Mouse (Mus musculus): ENCODE measurements at regions not wholly inside any gene's neighbourhood (a gene's known extent, or its start where the extent isn't known, plus 50 kb on each side); places are given as distances from the start of the nearest gene placed in this dataset.
A peak's percentile ranks its signal among the peaks of the same experiment; 100 is the strongest.

- TF ChIP-seq REST (IDR thresholded peaks at IDR 0.05; ENCODE audit: insufficient read depth, insufficient read length), result no peak
- TF ChIP-seq POLR2AphosphoS2 (IDR thresholded peaks at IDR 0.05; ENCODE audit: insufficient read length, low read depth), result no peak
- TF ChIP-seq E2F4 (IDR thresholded peaks at IDR 0.05; ENCODE audit: insufficient read depth), result no peak
- no peak for TF ChIP-seq USF1 (IDR thresholded peaks at IDR 0.05; ENCODE audit: low read depth)
- TF ChIP-seq TCF3 (IDR thresholded peaks at IDR 0.05; ENCODE audit: insufficient read length, low read depth), result no peak
- Histone ChIP-seq H3K36me3 (ENCODE audit: control insufficient read depth, insufficient read depth) (no peaks in the 10 kb centered on the region), H3K4me2 (ENCODE audit: low read depth) (no peak overlapping the region), H3ac (ENCODE audit: control insufficient read depth, insufficient read length) (no peak overlapping the region), H3K79me2 (ENCODE audit: control insufficient read depth, insufficient read depth) (no peaks in the 10 kb centered on the region), H3K27me3 (ENCODE audit: control insufficient read depth, insufficient read depth, insufficient read length) (no peaks in the 10 kb centered on the region), H3K4me3 (no peak overlapping the region)
Observed at GRCm38 (mm10) chr1:42152175-42152790, 543.3 kb upstream of the Pou3f3 start.

DNA sequence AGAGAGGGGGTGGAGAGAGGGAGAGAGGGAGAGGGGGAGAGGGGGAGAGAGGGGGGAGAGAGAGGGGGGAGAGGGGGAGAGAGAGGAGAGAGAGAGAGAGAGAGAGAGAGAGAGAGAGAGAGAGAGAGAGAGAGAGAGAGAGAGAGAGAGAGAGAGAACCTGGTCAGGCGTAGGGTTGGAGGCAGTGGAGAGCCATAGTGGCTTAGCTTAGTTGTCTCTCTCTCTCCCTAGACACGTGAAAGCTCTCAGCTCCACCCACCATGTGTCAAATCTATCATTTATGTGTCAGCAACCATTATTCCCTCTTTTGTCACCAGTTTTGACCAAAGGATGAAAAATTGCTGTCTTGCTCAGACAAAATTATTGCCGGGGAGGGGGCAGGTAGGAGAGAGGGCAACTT lies 542.7 kb upstream of the Pou3f3 start:
- no peaks in the 10 kb centered on the region for H3K36me3 ChIP-seq (ENCODE audit: control insufficient read depth, insufficient read depth)
- H3K27me3 ChIP-seq (ENCODE audit: control insufficient read depth, insufficient read depth, insufficient read length), result no peaks in the 10 kb centered on the region
- H3K79me2 ChIP-seq (ENCODE audit: control insufficient read depth, insufficient read depth), result no peaks in the 10 kb centered on the region
- no peak overlapping the region for H3K4me2 ChIP-seq (ENCODE audit: low read depth)
- H3K4me3 ChIP-seq, result no peak overlapping the region
- H3ac ChIP-seq (ENCODE audit: control insufficient read depth, insufficient read length), result no peak overlapping the region
- TF ChIP-seq MAX (IDR thresholded peaks at IDR 0.05; ENCODE audit: low read depth) (no peak), MYOG (IDR thresholded peaks at IDR 0.05; ENCODE audit: control insufficient read depth in 1 of 3, insufficient read depth in 1 of 3, insufficient read length in 2 of 3, low read depth in 2 of 3) (no peak), MYOD1 (IDR thresholded peaks at IDR 0.05; ENCODE audit: control insufficient read depth in 1 of 3, insufficient read length in 2 of 3, low read depth in 2 of 3) (no peak), E2F4 (IDR thresholded peaks at IDR 0.05; ENCODE audit: insufficient read depth) (no peak), USF1 (IDR thresholded peaks at IDR 0.05; ENCODE audit: low read depth) (no peak), TCF12 (IDR thresholded peaks at IDR 0.05; ENCODE audit: insufficient read depth, poor library complexity, severe bottlenecking) (no peak), REST (IDR thresholded peaks at IDR 0.05; ENCODE audit: insufficient read depth, insufficient read length) (no peak), CEBPB (IDR thresholded peaks at IDR 0.05; ENCODE audit: insufficient read depth, poor library complexity, severe bottlenecking) (no peak), POLR2AphosphoS2 (IDR thresholded peaks at IDR 0.05; ENCODE audit: insufficient read length, low read depth) (no peak)

GRCm38 (mm10) chr1:42167790-42168572 lies 527.6 kb upstream of the Pou3f3 start:
- Histone ChIP-seq H3K36me3 (ENCODE audit: control insufficient read depth, insufficient read depth) (no peaks in the 10 kb centered on the region), H3K27me3 (ENCODE audit: control insufficient read depth, insufficient read depth, insufficient read length) (no peaks in the 10 kb centered on the region), H3K79me2 (ENCODE audit: control insufficient read depth, insufficient read depth) (no peaks in the 10 kb centered on the region), H3K4me3 (no peak overlapping the region), H3ac (ENCODE audit: control insufficient read depth, insufficient read length) (no peak overlapping the region), H3K4me2 (ENCODE audit: low read depth) (no peak overlapping the region)
- TF ChIP-seq POLR2A (IDR thresholded peaks at IDR 0.05; ENCODE audit: insufficient read length, low read depth), result no peak
- TF ChIP-seq TCF12 (IDR thresholded peaks at IDR 0.05; ENCODE audit: insufficient read depth, poor library complexity, severe bottlenecking), result no peak
- TF ChIP-seq SRF (IDR thresholded peaks at IDR 0.05; ENCODE audit: control insufficient read depth, insufficient read length, low read depth), result no peak
- no peak for TF ChIP-seq MYOD1 (IDR thresholded peaks at IDR 0.05; ENCODE audit: control insufficient read depth in 1 of 3, insufficient read length in 2 of 3, low read depth in 2 of 3)
- no peak for TF ChIP-seq POLR2AphosphoS2 (IDR thresholded peaks at IDR 0.05; ENCODE audit: insufficient read length, low read depth)
- no peak for TF ChIP-seq USF1 (IDR thresholded peaks at IDR 0.05; ENCODE audit: low read depth)
- no peak for TF ChIP-seq CEBPB (IDR thresholded peaks at IDR 0.05; ENCODE audit: insufficient read depth, poor library complexity, severe bottlenecking)
- TF ChIP-seq REST (IDR thresholded peaks at IDR 0.05; ENCODE audit: insufficient read depth, insufficient read length), result no peak

GRCm38 (mm10) chr1:42169505-42169904 lies 526.1 kb upstream of the Pou3f3 start:
- Histone ChIP-seq H3K4me3 (no peak overlapping the region), H3K27me3 (ENCODE audit: control insufficient read depth, insufficient read depth, insufficient read length) (no peaks in the 10 kb centered on the region), H3K36me3 (ENCODE audit: control insufficient read depth, insufficient read depth) (no peaks in the 10 kb centered on the region), H3K79me2 (ENCODE audit: control insufficient read depth, insufficient read depth) (no peaks in the 10 kb centered on the region), H3K4me2 (ENCODE audit: low read depth) (no peak overlapping the region), H3ac (ENCODE audit: control insufficient read depth, insufficient read length) (no peak overlapping the region)
- TF ChIP-seq E2F4 (IDR thresholded peaks at IDR 0.05; ENCODE audit: insufficient read depth) (no peak), CEBPB (IDR thresholded peaks at IDR 0.05; ENCODE audit: insufficient read depth, poor library complexity, severe bottlenecking) (peak; percentile 72; the same call in 1 of the 2 replicates)

DNA sequence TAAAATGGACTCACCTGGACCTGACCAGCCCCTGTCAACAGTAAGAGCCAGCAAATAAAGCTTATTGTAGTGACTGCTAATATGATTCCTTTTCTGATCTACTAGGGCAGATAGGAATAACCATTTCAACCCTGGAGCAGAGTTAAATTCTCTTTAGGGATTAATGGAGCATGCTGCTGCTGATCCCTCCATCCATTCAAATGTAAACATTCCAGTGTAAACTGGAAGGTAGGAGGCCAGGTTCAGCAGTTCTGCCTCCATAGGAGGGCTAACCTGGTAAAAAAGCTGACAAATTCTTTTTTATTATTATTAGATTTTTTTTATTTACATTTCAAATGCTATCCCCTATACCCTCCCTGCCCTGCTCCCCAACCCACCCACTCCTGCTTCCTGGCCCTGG lies 509.3 kb upstream of the Pou3f3 start:
- Histone ChIP-seq H3K4me2 (ENCODE audit: low read depth) (no peak overlapping the region), H3K36me3 (ENCODE audit: control insufficient read depth, insufficient read depth) (no peaks in the 10 kb centered on the region), H3K79me2 (ENCODE audit: control insufficient read depth, insufficient read depth) (no peaks in the 10 kb centered on the region), H3K27me3 (ENCODE audit: control insufficient read depth, insufficient read depth, insufficient read length) (no peaks in the 10 kb centered on the region), H3ac (ENCODE audit: control insufficient read depth, insufficient read length) (no peak overlapping the region), H3K4me3 (no peak overlapping the region)
- no peak for TF ChIP-seq POLR2A (IDR thresholded peaks at IDR 0.05; ENCODE audit: insufficient read length, low read depth)
- no peak for TF ChIP-seq E2F4 (IDR thresholded peaks at IDR 0.05; ENCODE audit: insufficient read depth)
- no peak for TF ChIP-seq POLR2AphosphoS2 (IDR thresholded peaks at IDR 0.05; ENCODE audit: insufficient read length, low read depth)
- no peak for TF ChIP-seq SRF (IDR thresholded peaks at IDR 0.05; ENCODE audit: control insufficient read depth, insufficient read length, low read depth)
- TF ChIP-seq TCF3 (IDR thresholded peaks at IDR 0.05; ENCODE audit: insufficient read length, low read depth), result no peak
- no peak for TF ChIP-seq MAX (IDR thresholded peaks at IDR 0.05; ENCODE audit: low read depth)
- TF ChIP-seq TCF12 (IDR thresholded peaks at IDR 0.05; ENCODE audit: insufficient read depth, poor library complexity, severe bottlenecking), result no peak
- TF ChIP-seq REST (IDR thresholded peaks at IDR 0.05; ENCODE audit: insufficient read depth, insufficient read length), result no peak
- TF ChIP-seq CEBPB (IDR thresholded peaks at IDR 0.05; ENCODE audit: insufficient read depth, poor library complexity, severe bottlenecking), result no peak
- no peak for TF ChIP-seq MYOD1 (IDR thresholded peaks at IDR 0.05; ENCODE audit: control insufficient read depth in 1 of 3, insufficient read length in 2 of 3, low read depth in 2 of 3)
- TF ChIP-seq MYOG (IDR thresholded peaks at IDR 0.05; ENCODE audit: control insufficient read depth in 1 of 3, insufficient read depth in 1 of 3, insufficient read length in 2 of 3, low read depth in 2 of 3), result no peak
- no peak for TF ChIP-seq USF1 (IDR thresholded peaks at IDR 0.05; ENCODE audit: low read depth)
